Mouse (Mus musculus) thymus, postnatal 25 days (tissue): ENCODE data around the gene Vmn2r65.

Experiments used
- DNase-seq: peaks from one replicate; pipeline ENCODE4 v3.0.0; 2022

Gene Vmn2r65

DNA sequence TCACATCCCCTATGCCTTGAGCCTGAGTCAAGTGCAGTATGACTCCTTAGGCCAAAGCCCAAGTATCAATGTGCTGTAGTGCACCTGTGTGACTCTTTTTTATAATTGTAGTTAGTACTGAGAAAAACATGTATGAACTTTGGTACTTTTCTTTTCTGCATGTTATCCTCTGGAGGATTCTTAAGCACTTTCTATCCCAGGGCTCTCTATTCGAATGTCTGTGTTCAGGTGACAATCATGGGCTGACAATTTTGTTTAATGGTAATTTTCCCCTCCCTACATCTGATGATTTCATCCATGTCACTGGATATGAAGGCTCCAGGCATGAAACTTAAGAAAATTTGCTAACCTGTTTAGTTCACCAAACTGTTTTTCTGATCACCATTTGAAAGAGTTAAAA lies at the start of gene Vmn2r65:
Gene Vmn2r65, minus strand, starts transcription at position 101 of the 400 bp plus-strand sequence.
- DNase-seq = no peak

DNA sequence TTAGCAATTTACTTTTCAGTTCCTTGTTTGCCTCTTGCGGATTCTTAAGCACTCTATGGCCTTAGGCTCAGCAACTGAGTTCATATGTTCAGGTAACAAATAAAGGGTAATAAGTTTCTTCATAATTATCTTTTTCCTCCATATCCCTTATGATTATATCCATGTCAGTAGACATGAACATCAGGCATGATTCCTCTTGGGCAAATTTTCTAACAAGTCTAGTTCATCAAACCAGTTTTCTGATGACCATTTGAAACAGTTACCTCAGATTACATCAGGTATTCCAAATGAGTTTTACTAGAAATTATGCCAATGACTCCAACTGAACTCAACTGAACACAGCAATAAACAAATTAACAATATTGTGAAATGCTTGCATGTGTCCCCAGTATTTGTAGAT lies 48.3 kb upstream of the Vmn2r65 start, which contains the start of gene Vmn2r66:
Gene Vmn2r66, minus strand, starts transcription at position 101 of the 400 bp plus-strand sequence.
- no peak for DNase-seq

DNA sequence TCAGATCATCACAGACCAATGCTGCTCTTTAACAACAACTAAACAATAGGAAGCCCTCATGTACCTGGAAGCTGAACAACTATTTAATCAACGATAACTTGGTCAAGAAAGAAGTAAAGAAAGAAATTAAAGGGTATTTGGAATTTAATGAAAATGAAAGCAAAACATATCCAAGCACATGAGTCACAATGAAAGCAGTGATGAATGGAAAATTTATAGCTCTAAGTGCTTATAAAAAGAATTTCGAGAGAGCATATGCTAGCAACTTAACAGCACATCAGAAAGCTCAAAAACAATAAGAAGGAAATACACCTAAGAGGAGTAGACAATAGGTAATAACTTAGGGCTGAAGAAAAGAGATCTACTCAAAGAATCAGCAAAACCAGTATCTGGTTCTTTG lies 32.8 kb upstream of the Vmn2r65 start:
- DNase-seq = no peak
